Mouse (Mus musculus) retina, postnatal 1 day (tissue): ENCODE results near the gene Ihh.

ENCODE experiments used
- DNase-seq: peaks from one replicate; pipeline ENCODE4 v3.0.0-alpha.2; 2012

Ihh gene

DNA sequence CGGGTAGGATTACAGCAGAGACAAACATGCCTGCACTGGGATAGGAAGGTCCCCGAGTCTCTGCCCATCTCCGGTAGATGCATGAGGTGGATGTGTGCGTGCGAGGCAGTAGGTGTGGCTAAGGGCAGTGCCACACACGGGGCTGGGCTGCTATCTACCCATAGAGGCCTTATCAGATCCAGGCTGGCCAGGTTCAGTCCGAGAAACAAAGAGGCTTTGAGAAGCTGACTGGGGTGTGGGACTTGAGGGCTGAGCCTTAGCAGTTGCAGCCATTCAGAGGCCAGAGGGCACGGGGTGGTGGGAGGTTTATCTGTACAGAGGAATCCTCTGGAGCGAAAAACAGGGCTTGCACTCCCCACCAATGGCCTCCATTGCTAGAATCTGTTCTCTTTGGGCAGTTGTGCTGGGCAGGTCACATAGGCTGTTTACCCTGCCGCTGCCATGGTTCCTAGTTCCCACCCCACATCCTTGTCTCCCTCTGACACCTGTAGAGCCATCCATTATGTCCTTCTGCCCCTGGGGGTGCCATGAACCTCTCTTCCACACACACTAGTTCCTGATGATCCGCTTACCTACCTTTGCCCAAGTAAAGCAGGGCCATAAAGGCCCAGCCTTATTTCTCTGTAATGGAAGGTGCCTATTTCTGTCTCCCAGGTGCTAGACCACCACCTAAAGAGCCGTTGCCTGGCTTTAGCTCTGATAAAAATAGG lies 9.7 kb downstream of the Ihh start:
- DNase-seq, result no peak

DNA sequence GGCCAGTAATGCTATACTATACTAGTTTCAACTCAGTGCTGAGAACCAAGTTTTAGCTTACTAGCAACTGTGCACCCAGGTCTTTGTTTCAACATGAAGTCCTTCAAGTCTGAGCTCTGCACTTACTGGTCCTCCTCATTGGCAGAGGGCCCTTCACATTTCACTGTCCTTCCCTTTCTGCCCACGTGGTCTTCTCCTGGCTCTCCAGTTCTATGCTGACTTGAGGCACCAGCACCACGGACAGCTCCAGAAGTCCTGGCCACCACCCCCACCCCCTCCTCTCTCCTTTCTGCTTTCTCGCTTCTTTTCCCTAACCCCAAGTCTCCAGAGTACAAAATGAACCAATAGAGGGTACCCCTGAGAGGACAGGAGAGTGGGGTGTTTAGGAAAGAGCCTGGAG lies 11.7 kb downstream of the Ihh start:
- DNase-seq, result no peak

DNA sequence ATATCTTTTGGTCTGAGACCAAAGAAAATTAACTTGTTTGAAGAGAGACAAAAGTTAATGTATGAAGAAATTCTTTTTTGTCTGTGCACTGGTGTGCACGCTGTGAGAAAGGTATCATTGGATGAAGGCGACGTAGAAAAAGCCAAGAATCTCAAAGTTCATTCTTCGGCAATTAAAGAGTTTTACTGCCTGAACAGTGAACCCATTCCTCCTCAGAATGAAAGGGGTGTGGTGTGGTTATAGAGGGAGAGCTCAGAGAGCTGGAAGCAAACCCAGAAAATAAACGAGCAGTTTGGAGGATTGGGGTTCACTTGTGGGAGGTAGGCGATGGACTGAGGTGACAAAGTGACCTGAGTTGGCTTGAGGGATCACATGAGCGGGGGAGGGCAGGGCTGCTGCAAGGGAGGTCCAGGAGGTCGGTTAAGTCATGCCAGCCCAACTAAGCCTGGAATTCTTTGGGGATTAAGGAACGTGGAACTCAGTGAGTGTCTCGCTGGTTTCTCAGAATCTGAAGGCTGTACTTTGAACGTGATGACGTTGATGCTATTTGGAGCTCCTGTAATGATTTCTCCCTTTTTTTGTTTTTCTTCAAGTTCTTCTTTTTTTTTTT lies 15.1 kb downstream of the Ihh start:
- no peak for DNase-seq

DNA sequence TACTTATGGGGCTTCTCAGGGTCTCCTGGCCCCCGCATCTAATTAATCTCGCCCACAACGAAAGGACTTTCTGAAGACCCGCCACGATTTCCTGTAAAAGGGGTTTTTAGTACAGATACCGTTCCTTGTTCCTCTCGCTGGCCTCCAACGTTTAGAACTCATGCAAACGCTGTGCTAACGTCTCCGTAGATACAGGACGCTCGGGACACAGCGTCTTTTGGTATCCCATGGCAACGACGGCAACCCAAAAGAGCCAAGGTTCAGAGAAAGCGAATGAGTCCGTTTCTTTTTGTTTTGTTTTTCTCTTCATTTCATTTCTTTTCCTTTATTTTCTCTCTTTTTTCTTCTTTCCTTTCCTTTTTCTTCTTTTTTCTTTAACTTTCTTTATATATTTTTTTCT lies 16.1 kb downstream of the Ihh start, which contains the start of gene Cfap65:
Cfap65 (minus strand) TSS at position 198 of the 400 bp plus-strand sequence.
- DNase-seq, result peak; percentile 81

DNA sequence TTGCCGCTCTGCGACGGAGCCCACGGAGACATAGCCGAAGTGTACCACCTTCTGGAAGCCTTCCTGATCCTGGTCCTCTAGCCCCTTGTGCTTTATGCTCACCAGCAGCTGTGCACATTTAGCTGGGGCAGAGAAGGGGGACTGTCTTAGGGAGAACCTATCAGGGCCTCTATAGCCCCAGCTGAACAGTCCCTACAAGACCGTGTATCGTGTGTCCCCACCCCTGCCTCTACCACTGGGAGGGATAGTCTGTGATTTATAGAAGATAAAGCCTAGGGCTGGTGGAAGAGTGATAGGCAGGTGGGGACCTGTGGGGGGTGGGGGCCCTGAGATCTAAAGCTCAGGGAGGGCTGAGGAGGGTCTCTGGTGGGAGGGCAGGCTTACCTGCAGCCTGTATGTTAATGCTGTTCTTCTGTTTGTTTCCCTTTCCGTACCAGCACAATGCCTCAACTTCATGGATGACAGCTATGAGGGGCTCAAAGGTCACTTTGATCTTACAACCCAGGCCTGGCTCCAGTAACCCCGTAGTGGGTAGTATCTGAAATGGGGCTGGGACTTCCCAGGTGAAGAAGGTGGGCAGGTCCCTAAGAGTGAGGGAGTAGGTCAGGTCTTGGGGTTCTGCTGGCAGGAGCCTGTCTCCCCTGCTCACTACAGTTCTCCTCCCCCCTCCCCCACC lies 23.7 kb downstream of the Ihh start:
- no peak for DNase-seq

DNA sequence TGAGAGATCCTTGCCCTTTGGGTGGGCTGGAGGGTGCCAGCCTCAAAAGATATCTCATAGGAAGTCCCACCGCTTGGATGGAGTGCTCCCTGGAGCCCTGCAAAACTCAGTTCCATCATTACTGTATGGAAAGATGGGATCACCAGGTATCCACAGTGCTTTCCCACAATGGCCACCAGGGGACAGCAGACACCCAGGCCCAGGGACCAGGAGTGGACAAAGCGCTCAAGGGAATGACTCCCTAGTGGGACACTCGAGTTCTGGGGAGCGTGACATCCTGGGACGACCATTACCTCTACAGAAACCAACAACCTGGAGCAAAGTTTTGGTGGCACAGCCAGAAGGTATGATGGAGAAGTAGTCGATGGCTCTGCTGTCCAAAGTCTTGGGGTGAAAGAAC lies 24.8 kb downstream of the Ihh start:
- peak; percentile 62 for DNase-seq

DNA sequence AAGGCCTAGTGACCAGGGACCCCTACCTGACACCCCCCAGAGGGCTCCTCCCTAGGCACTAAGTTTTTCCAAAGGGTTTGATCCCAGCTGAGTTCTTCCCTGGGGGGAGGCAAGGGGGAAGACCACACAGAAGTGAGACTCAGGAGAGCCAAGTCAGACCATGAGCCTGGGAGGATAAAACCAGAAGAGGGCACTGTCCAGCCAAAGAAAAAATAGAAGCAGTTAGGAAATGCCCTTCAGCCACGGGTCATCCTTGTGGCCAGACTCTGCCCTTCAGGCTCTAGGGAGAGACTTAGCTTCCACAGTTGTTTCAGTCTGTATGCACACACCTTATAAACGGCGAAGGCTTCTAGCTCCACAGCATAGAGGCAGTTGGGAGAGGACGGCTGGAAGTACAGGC lies 27.0 kb downstream of the Ihh start:
- no peak for DNase-seq

DNA sequence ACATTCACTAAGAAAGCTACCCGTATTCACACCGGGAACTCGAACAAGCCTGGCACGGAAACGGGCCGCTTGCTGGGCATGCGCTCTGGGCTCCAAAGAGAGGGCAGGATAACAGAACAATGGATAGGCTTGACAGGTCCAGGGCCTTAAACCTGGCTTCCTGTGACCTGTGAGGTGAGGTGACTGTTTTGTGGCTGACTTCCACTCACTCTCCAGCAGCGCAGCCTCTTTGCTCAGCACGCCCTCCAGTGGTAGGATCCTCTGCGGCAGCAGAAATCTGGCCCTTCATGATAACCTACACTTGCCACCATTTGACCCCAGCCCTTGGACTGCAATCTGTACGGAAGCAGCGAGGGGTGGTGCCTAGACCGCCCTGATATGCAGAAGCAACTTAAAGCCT lies 35.8 kb downstream of the Ihh start:
- no peak for DNase-seq

DNA sequence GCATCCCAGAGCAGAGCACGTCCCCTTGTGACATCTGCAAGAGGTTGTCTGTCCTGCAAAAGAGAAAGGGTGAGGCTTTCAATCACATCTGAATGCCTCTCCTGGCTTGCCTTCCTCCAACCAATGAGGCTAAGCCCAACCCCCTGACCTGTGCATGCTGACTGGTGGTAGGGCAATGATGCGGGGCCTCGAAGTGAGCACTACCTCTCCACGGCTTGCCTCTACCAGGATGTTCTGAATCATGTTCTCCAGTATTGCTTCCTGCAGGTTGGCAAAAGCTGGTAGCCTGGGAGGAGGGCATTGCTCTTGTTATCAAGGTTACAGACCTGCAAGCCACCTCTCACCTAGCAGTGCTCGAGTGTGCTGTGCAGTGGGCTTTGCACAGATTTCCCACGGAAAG lies 49.3 kb downstream of the Ihh start:
- DNase-seq, result no peak

DNA sequence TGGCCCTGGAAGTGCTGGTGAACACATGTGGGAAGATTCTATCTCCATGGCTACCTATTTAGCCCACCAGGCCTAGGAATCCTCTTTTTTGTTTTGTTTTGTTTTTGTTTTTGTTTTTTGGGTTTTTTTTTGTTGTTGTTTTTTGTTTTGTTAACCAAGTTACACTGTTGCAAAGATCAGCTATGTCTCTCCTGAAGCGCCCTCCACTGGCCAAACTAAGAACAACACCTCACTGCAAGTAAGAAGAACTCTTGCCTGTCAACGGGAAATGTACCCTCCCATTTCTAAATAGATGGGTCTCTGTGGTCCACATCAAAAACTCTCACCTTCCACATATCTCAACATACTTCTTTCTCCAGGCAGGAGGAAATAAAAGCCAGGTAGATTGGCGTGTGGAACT lies 49.8 kb downstream of the Ihh start:
- DNase-seq, result peak; percentile 76

DNA sequence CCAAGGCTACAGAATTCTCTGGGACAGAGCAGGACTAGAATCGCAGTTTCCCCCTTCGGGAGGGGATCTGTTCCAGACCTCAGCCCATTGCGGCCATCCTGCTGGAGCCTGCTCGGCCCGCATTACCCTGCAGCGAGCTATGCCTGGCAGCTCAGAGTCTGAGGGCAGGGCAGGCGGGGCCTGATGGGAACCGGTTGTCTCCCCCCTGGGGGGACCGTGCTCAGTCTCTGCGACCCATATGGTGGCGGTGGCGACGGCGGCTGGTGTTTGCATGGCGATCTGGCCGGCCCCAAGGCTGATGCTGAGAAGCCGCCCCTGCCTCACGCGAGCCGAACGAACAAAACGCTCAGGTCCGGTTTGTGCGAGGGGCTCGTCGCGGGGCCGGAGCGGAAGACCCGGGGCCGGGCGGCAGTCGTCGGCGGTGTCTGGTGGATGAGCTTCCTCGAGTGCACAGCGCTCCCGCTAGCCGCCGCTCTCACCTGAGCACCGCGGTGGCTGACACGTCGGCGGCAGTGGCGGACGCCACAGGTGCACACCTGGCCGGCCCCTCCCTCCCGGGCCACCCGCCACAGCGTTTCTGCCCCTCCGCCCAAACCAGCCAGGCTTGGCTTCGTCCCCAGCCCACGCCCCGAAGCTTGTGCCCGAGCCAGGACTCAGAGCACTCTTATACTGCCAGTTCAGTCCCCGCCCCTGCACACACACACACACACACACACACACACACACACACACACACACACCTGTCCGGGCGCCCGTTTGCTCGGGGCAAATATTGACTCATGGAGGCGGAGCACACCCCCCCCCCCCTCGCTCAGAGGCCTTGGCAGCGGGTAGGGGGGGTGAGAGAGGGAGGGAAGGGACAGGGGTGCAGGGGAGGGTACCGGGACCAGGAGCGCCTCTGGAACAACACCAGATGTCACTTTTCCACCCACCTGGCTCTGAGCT lies 50.9 kb downstream of the Ihh start:
- peak; percentile 61 for DNase-seq

DNA sequence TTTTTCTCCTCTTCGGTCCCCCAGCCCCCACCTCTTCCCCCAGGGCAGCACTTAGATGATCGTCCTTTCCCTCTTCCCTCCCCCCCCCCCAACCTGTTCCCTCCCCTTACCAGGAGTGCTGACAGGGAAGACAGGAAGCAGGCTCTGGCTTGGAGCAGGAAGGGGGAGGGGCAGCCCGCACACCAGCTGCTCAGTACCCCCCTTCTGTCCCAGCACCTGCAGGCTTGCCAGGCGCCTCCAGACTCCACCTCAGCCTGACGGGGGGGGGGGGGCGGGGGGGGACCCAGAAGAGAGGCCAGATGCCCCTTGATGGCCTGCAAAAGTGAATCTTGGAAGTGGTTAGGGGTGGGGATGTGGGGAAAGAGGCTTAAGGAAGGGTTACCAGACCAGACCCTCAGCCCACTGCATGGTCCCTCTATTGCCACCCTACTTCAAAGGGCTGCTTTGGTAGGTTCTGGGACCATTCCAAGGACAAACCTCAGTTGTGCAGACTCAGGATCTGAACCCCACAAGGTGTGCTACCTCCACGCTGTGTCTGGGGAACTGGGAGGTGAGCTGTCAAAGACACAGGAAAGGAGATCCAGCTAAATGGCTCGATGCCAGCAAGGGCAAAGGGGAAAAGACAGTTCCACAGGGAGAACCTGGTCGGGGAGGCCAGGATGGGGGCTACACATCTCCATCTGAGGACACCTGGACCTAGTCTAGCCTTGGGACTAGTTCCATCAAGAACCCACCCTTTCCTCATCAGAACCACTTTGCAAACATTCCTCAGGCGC lies 52.6 kb downstream of the Ihh start:
- no peak for DNase-seq

DNA sequence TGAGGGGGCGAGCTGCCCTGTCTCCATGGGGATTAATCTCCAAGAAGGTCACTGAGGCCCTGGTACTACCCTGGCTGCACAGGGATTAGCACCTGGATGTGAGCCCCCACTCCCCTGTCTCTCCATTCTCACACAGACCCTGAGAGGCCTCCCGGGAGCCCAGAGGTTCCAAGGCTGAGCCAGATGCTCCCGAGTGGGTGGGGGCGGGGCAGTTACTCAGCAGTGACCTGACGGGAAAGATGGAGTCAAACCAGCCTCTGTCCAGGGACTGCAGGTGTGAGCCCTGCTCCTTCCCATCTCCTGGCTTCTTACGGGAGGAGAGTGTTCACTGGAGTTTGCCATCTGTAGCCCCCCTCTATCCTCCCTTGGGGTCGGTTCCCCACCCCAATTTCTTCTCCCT lies 53.5 kb downstream of the Ihh start:
- DNase-seq, result no peak
